Mouse (Mus musculus) ES-Bruce4 (cell line): ENCODE data around the gene Olfr859. TPM values are rescaled to one million over a fixed set of nuclear protein-coding genes. Genes with fewer than 3 reads are reported as not detected.
"Not testable (repeated sequence)": the region's sequence is repeated elsewhere in the genome, so short reads cannot be mapped to it uniquely, and the experiment has no call there.

ENCODE experiments used
- H3K27ac ChIP-seq: 2 replicates; pipeline ENCODE4 v1.5.1; 2012; ENCODE audit warnings: low read length, inconsistent platforms; ENCODE audit not compliant: insufficient read depth
- H3K27me3 ChIP-seq: 2 replicates; pipeline ENCODE4 v1.6.1; 2012; ENCODE audit warnings: mild to moderate bottlenecking, low read length, inconsistent platforms; ENCODE audit not compliant: control insufficient read depth, poor library complexity, insufficient read depth, severe bottlenecking
- H3K36me3 ChIP-seq: 2 replicates; pipeline ENCODE4 v1.6.1; 2012; ENCODE audit warnings: inconsistent platforms, mild to moderate bottlenecking, low read length, moderate library complexity; ENCODE audit not compliant: control insufficient read depth, poor library complexity, insufficient read depth, severe bottlenecking
- H3K4me1 ChIP-seq: one replicate; pipeline ENCODE4 v1.8.1; 2011; ENCODE audit warnings: low read length; ENCODE audit not compliant: control insufficient read depth, insufficient read depth
- H3K4me3 ChIP-seq: 2 replicates; pipeline ENCODE4 v1.5.1; 2011; ENCODE audit warnings: low read depth, mild to moderate bottlenecking, low read length
- H3K9ac ChIP-seq: 2 replicates; pipeline ENCODE4 v1.6.1; 2012; ENCODE audit warnings: low read depth, mild to moderate bottlenecking, inconsistent platforms; ENCODE audit not compliant: poor library complexity, severe bottlenecking
- H3K9me3 ChIP-seq: replicated peaks from 2 replicates; pipeline ENCODE4 v1.6.1; 2012; ENCODE audit warnings: mild to moderate bottlenecking, low read length, inconsistent platforms; ENCODE audit not compliant: control insufficient read depth, poor library complexity, insufficient read depth, severe bottlenecking
- CTCF ChIP-seq: IDR thresholded peaks from one replicate; pipeline ENCODE4 v1.8.1; 2011; ENCODE audit warnings: low read depth, low read length
- EP300 ChIP-seq: IDR thresholded peaks from 2 replicates; pipeline ENCODE4 v1.6.1; 2011; ENCODE audit warnings: low read depth, low read length; ENCODE audit not compliant: insufficient read depth
- POLR2A ChIP-seq: IDR thresholded peaks from one replicate; pipeline ENCODE4 v1.8.1; 2011; ENCODE audit warnings: low read length; ENCODE audit not compliant: insufficient read depth
- polyA plus RNA-seq: library from polyadenylated mRNA; stranded (reverse); fragments of >200 nt; gene quantifications from 2 replicates; pipeline ENCODE4 v1.2.4, GENCODE M21; 2011; ENCODE audit warnings: low read depth; ENCODE audit not compliant: missing spikeins, insufficient read depth, insufficient read length

Olfr859 gene
- polyA plus RNA-seq, result 0.06 and 0.17 TPM in 2 replicates

DNA sequence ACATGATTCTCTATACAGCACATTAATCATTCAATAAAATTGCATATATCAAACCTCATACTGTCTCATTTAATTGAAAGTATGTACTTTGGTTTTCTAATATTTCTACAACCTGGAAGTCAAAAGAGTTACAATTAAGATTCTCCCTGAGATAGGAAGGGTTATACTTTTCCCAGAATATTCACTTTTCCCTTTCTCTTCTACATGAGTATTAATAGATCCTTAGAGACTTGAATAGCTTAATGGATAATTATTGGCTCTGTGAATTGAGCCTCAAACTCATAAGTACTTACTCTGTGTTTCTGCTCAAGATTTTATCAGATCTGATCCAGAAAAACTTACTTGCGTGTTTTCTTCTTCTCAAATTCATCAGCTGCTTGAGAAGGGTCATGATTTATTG, at the start of gene Olfr859:
Gene Olfr859 (plus strand): TSS at position 301 of the 400 bp plus-strand sequence.
- H3K27ac ChIP-seq, H3K4me3 ChIP-seq, H3K4me1 ChIP-seq, H3K27me3 ChIP-seq, H3K9ac ChIP-seq, H3K9me3 ChIP-seq, H3K36me3 ChIP-seq: not testable (repeated sequence)

DNA sequence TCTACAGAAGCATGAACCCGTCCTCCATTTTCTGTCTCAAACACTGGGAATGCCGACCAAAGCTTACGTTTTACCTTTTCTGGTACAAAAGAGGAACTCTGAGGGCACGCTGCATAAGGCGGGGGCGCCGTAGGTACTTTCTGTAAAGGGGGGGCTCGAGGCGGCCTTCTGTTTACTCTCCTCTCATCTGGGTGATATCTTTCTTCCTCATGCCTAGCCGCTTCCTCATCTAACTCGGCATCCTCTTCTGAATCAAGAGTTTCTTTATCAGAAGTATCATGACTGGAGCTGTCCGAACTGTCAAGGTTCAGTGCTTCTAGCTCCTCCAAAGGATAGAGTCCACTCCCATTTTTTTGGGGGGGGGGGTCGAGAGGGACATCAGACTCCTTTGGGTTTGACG, 35.6 kb upstream of the Olfr859 start:
- no peak overlapping the region for H3K4me3 ChIP-seq
- no peaks in the 10 kb centered on the region for H3K4me1 ChIP-seq
- TF ChIP-seq CTCF (no peak), POLR2A (no peak)
- H3K36me3 ChIP-seq, result no peaks in the 10 kb centered on the region
- no peaks in the 10 kb centered on the region for H3K27me3 ChIP-seq
- no peak overlapping the region for H3K9ac ChIP-seq
- peaks cover 61% of the 10 kb centered on the region for H3K9me3 ChIP-seq
- no peak overlapping the region for H3K27ac ChIP-seq

- Histone ChIP-seq H3K9ac (no peak overlapping the region), H3K27me3 (no peaks in the 10 kb centered on the region), H3K27ac (no peak overlapping the region), H3K9me3 (peaks cover 58% of the 10 kb centered on the region), H3K4me1 (no peaks in the 10 kb centered on the region), H3K4me3 (no peak overlapping the region), H3K36me3 (no peaks in the 10 kb centered on the region)
- TF ChIP-seq EP300, result no peak
- TF ChIP-seq CTCF, result no peak
- TF ChIP-seq POLR2A, result no peak
These were observed 35.0 kb upstream of the Olfr859 start for GRCm38 (mm10) chr9:19769701-19770100.

- no peak within 1 kb of the TSS for H3K27ac ChIP-seq
- no peak for TF ChIP-seq POLR2A
- TF ChIP-seq CTCF, result no peak
- TF ChIP-seq EP300, result no peak
- H3K36me3 ChIP-seq, result no peaks in the 10 kb centered on the region
- H3K9ac ChIP-seq, result no peak within 1 kb of the TSS
- no peak within 1 kb of the TSS for H3K4me3 ChIP-seq
- H3K9me3 ChIP-seq, result no peaks in the 10 kb centered on the region
- no peaks in the 10 kb centered on the region for H3K27me3 ChIP-seq
- no peaks in the 10 kb centered on the region for H3K4me1 ChIP-seq
These were observed 24.7 kb upstream of the Olfr859 start, which contains the start of gene Olfr58 for GRCm38 (mm10) chr9:19779983-19780382. Gene Olfr58 (plus strand): TSS chr9:19780283.

DNA sequence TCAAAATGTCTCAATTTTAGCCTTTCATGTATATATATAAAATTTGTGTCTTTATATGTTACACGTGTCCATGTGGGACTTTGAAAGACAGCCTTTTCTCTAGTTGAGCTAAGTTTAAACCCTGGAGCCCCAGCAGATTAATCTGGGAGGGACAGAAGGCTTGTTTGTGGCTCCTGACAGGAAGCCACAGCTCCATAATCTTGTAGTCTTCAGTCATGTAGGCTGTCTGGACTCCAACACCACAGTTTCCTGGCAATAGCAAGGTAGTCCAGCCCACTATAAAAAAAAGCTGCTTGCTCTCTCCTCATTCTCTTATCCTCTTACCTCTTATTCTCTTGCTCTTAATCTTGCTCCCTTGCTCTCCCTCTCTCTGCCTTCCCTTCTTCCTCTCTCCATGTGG, 1.7 kb upstream of the Olfr859 start:
- no peak overlapping the region for H3K4me3 ChIP-seq
- H3K4me1 ChIP-seq, result no peaks in the 10 kb centered on the region
- H3K27me3 ChIP-seq, result no peaks in the 10 kb centered on the region
- no peaks in the 10 kb centered on the region for H3K36me3 ChIP-seq
- H3K9ac ChIP-seq, result no peak overlapping the region
- H3K9me3 ChIP-seq, result 0 out of 2 replicates have a peak, but pooled peaks cover 3% of the 10 kb centered on the region
- no peak overlapping the region for H3K27ac ChIP-seq
- no peak for TF ChIP-seq EP300
- TF ChIP-seq POLR2A, result no peak
- TF ChIP-seq CTCF, result no peak

DNA sequence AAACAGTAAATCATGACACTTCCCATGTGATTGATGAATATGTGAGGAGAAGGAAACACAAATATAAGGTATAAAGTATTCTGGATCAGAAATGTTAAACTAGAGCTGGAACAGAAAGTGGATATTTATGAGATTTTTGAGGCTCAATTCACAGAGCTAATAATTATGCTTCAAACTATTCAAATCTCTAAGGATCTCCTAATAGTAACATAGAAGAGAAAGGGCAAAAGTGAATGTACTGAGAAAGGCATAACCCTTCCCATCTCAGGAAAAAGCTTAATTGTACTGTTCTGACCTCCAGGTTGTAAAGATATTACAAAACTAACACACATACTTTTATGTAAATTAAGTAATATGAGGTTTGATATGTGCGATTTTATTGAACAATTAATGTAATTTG, 44.9 kb downstream of the Olfr859 start, which contains the start of gene Olfr860:
Gene Olfr860 (minus strand): TSS at position 101 of the 400 bp plus-strand sequence.
- TF ChIP-seq EP300, result no peak
- TF ChIP-seq POLR2A, result no peak
- no peak for TF ChIP-seq CTCF
- no peaks in the 10 kb centered on the region for H3K27me3 ChIP-seq
- H3K9ac ChIP-seq, result no peak within 1 kb of the TSS
- H3K9me3 ChIP-seq, result no peaks in the 10 kb centered on the region
- no peak within 1 kb of the TSS for H3K4me3 ChIP-seq
- no peaks in the 10 kb centered on the region for H3K4me1 ChIP-seq
- no peak within 1 kb of the TSS for H3K27ac ChIP-seq
- no peaks in the 10 kb centered on the region for H3K36me3 ChIP-seq

Other genes starting within 250 kb of the Olfr859 start
- not detected in 2 replicates for gene Olfr854, start 237.5 kb upstream of the Olfr859 start, polyA plus RNA-seq
- not detected in 2 replicates for gene Olfr855, start 222.3 kb upstream of the Olfr859 start, polyA plus RNA-seq
- 32.9 and 34.6 TPM in 2 replicates for gene Zfp317, start 182.8 kb upstream of the Olfr859 start, polyA plus RNA-seq
- gene Olfr857, start 95.5 kb upstream of the Olfr859 start, polyA plus RNA-seq, result not detected in 2 replicates
- not detected in 2 replicates for gene Olfr58, start 24.6 kb upstream of the Olfr859 start, polyA plus RNA-seq
- gene Olfr860, start 44.8 kb downstream of the Olfr859 start, polyA plus RNA-seq, result not detected in 2 replicates
- not detected in 2 replicates for gene Olfr862, start 83.1 kb downstream of the Olfr859 start, polyA plus RNA-seq
- gene Olfr77, start 112.0 kb downstream of the Olfr859 start, polyA plus RNA-seq, result not detected in 2 replicates
- gene Olfr866, start 223.1 kb downstream of the Olfr859 start, polyA plus RNA-seq, result not detected in 2 replicates